Mouse (Mus musculus): ENCODE measurements around the gene Hist1h1a.
A peak's percentile ranks its signal among the peaks of the same experiment; 100 is the strongest.

The Hist1h1a gene

DNA sequence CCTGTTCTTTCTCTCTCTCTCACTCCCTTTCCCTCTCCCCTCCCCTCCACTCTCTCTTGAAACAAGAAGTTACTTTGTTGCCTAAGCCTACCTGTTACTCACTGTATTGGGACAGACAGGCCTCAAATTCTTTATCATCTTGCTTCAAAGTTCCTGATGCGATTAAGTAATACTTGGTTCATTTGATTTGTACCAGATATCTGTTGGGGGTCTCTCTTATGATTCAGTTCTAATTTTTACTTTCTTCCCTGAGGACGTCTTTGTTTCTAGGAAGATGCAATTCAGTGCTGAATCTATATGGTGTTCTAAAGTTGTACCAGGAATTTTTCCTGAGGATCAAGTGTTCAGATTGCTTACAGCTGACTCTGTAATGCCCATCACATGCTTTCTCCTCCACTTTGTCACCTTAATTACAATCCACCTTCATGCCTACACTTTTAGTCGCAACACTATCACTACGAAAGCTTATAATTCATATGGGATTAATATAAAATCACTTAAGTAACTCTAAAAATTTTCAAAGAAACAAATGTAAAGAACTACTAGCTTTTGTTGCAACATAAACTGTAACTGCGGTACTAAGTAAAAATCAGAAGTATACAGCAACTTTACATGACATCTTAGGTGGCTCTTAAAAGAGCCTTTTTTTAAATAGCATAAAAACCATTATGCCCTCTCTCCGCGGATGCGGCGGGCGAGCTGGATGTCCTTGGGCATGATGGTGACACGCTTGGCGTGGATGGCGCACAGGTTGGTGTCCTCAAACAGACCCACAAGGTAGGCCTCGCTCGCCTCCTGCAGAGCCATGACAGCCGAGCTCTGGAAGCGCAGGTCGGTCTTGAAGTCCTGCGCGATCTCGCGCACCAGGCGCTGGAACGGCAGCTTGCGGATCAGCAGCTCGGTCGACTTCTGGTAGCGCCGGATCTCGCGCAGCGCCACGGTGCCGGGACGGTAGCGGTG, 18.8 kb upstream of the Hist1h1a start:
- DNase-seq: no peak

DNA sequence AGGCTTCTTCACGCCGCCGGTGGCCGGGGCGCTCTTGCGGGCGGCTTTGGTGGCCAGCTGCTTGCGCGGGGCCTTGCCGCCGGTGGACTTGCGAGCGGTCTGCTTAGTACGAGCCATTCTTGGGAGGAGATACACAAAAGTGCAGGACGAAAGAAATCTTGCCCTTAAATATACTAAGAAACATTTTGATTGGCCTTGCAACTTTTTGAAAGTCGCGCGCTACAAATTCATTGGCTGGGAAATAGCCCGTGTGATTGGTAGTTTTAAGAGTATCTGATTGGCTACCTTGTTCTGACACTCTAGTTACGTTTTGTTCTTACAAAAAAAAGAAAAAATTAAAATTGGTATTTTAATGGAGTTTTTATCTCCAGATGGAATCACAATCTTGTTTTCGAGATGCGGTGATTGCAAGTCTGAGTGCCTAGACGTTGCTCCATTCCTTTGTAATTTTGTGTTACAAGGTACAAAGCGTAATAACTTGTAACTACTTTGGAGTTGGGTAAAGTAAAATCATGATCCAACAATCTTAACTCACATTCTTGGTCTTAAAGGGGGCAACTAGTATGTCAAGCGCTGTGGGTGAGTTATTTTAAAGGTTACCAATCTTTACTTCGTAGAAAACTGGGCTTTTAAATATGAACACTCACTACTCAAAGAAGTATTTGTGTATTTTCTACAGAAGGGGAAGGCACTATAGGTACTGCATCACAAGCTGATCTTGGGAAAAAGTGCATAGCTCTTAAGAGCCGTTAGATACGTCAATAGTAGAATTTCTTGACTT, 17.9 kb upstream of the Hist1h1a start, which contains the start of gene Hist1h3c:
Gene Hist1h3c, minus strand, starts transcription at position 222 of the 781 bp plus-strand sequence.
- peak; percentile 89 to 94 for DNase-seq

DNA sequence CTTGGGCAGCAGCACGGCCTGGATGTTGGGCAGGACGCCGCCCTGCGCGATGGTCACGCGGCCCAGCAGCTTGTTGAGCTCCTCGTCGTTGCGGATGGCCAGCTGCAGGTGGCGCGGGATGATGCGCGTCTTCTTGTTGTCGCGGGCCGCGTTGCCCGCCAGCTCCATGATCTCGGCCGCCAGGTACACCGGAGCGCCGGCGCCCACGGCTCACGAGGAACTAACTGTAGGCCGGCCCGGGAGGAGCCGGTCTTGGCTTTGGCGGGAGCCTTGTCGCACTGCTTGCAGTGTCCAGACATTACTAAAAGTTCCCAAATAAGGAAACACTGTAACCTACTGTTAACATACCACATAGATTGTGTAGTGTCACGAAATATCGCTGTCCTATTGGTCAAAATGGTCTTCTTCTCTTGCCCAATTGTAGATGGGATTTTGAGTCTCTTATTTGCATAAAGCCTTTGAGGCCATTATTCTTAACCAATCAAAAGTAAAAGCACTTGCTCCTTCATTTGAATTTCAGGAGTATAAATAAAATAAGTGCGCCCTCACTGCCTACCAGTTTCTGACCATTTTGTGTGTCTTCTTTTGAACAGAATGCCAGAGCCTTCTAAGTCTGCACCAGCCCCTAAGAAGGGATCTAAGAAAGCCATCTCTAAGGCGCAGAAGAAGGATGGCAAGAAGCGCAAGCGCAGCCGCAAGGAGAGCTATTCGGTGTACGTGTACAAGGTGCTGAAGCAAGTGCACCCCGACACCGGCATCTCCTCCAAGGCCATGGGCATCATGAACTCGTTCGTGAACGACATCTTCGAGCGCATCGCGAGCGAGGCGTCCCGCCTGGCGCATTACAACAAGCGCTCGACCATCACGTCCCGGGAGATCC, 17.0 kb upstream of the Hist1h1a start, which contains the start of gene Hist1h2bb:
Gene Hist1h2bb, plus strand, starts transcription at position 534 of the 880 bp plus-strand sequence.
- peak; percentile 42 to 72 for DNase-seq

DNA sequence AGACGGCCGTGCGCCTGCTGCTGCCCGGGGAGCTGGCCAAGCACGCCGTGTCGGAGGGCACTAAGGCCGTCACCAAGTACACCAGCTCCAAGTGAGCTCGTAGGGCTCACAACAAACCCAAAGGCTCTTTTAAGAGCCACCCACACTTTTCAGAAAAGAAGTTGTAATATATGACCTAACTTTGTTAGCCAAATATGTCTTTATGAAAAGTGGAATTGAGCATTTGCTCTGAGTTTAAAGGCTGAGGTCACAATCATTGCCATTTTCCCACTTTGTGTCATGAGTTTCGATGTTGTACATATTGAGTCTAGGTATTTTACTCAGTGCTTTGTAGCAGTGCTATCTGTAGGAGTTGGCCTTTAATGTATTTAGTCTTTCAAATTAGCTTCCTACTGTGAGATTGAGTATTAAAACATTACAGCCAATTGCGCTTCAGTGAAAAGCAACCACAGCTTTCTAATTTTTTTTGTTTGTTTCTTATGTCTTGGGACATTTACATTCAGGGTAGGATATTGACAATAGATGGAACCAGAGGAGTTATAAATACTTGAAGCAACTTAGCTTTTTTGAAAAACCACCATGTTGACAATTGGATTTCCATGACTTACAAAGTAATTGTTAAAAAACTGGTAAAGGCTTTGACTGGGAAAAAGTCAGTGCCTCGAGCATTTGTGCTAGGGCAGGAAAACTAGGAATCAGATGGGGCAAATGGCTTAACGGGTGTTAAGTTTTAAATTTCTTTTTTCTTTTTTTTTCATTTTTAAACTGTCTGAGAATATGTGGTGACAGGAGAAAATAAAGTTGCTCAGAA, 16.2 kb upstream of the Hist1h1a start:
- DNase-seq: no peak

DNA sequence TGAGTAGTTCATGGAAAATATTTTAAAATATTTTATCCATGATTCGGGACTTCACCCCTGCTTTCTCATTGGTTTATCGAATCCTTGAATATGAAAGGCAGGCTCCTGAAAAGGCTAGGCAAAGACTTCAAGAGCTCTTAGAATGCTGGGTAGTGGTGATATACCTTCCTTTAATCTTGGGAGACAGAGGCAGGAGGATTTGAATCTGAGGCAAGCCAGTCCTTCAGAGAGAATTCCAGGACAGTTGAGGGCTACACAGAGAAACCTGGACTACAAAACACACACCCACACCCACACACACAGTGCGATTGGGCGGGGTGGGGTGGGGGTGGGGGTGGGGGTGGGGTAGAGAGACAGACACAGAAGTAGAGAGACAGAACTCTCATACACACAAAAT, 15.6 kb upstream of the Hist1h1a start:
- no peak for DNase-seq

DNA sequence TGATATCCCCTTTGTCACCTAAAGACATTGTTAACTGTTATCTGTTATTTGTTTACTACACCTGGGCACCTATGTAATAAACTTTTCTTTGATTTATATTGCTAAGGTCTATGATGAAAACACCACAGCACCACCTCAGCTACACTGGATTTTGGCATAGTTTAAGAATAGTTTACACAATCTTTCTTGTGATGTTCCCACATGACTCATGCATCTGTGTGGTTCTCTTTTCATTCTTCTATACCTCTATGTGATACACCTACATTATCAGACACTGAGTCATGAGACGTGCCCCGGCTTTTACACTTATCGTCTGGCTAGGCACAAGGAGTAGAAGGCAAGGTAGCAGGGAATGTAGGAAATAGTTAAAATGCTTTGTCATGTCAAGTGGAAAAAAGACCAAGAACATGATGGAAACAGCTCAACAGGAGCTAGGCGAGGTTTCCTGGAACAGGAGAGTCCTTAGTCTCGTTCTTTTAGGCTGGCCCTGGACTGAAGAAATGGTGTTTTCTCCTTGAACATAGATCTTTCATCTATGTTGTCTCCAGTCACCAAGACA, 13.8 kb upstream of the Hist1h1a start:
- no peak for DNase-seq

DNA sequence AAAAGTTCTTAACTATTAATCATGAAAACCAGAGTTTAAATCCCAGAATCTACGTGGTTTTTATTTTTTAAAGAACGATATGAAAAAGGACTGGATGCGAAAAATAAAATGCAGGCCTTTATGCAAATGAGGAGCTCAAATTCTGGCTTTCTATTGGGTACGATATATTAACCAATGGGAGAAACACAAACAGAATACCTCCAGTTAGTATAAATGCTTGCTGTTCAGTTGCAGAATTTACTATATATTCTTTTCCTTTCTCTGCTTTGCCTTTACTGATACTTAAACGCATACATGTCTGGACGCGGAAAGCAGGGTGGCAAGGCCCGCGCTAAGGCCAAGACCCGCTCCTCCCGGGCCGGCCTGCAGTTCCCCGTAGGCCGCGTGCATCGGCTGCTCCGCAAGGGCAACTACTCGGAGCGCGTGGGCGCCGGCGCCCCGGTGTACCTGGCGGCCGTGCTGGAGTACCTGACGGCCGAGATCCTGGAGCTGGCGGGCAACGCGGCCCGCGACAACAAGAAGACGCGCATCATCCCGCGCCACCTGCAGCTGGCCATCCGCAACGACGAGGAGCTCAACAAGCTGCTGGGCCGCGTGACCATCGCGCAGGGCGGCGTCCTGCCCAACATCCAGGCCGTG, 12.5 kb upstream of the Hist1h1a start, which contains the start of gene Hist1h2ab:
Gene Hist1h2ab, plus strand, starts transcription at position 288 of the 639 bp plus-strand sequence.
- DNase-seq: peak in 1 of 2 experiments; percentile 52

DNA sequence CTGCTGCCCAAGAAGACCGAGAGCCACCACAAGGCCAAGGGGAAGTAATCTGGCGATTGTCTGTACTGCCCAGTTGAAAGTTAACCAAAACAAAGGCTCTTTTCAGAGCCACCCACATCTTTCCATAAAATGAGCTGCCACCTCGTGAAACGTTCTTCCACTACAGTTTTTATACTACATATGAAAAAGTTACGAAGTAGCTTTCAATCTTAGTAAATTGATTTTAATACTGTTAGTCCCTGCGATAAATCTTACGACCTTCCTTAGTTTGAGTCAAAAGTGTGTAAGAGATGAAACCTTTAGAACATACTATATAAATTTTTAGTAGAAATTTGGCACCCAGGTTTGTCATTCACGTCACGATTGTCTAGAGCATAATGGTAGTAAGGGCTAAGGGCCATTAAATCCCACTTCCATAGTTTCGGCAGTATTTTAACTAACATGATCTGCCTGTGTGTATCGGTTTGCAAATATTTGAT, 11.9 kb upstream of the Hist1h1a start:
- DNase-seq: no peak

DNA sequence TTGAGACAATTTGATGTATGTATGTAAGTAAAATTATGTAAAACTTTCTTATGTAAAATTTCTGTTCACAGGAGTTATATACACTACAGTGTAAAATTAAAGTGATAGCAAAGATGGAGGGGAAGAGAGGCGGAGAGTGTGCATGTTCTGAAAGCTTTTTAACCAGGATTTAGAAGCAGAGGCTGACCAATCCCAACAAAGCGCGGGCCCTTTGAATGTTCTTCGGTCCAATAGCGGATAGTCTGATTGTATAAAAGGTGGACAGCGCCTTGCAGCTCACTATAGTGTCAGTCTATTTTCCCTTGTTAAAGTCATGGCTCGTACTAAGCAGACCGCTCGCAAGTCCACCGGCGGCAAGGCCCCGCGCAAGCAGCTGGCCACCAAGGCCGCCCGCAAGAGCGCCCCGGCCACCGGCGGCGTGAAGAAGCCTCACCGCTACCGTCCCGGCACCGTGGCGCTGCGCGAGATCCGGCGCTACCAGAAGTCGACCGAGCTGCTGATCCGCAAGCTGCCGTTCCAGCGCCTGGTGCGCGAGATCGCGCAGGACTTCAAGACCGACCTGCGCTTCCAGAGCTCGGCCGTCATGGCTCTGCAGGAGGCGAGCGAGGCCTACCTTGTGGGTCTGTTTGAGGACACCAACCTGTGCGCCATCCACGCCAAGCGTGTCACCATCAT, 11.3 kb upstream of the Hist1h1a start, which contains the start of gene Hist1h3b:
Gene Hist1h3b, plus strand, starts transcription at position 201 of the 675 bp plus-strand sequence.
- peak; percentile 90 to 94 for DNase-seq

DNA sequence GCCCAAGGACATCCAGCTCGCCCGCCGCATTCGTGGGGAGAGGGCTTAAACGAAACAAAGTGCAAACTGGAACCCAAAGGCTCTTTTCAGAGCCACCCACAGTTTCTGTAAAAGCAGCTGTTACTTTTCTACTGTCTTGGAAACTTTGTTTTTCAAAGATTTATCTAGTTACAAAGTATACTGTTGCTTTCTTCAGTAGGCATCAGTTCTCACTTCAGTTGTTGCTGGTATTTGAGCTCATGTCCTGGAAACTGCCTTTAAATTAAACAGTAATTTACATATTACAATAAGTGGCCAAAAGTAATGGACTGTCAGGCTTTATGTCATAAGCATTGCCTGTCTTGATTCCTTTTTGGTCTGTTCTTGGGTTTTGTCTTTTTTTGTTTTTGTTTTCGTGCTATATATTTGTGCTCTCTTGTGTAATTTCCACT, 10.7 kb upstream of the Hist1h1a start:
- DNase-seq: no peak

DNA sequence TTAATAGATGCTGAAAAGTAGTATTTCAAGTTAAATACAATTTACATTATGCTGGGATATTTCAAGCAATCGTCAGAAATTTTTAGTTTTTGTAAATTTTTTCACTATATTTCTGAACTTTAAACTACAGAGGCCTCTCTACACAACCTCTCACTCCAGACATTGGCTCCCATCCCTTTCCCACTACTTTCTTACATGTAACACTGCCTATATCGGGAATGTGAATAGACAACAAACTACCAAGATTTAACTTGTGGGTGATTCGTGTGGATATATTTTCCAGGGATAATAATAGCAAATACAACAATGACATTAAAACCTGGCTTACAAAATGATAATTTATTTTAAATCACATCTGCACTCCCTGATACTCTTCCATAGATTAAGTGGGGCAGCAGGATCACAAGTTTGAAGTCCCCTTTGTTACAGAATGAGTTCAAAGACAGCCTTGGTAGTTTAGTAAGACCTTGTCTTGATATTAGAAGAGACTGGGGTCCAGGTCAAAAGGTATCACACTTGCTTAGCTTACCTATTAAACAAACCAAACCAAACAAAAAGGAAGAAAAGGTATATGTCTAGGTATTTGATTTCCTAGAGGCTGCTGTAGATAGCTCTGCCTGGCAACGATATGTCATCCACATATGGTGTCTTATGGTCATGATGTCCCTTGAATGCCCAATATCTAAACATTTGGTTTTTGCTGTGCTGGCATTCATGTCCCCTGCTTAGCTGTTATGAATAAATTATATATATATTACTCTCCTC, 10.0 kb upstream of the Hist1h1a start:
- DNase-seq: no peak

DNA sequence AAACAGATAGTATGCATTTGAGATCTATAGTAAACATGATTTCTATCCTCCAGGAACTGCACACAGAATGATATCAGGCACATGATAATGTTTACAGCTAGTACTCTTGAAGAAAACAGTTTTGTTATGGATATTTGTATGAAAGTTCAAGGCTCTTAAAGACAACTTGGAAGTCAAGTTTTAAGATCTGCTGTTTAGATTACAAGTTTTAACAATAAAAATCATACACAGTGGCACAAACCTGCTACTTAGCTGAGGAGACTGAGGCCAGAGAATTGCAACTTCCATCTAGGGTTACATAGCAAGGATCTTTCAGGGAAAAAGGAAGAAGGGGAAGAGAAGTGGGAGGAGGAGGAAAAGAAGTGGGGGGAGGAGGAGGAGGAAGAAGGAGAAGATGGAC, 8.5 kb upstream of the Hist1h1a start:
- DNase-seq: no peak

DNA sequence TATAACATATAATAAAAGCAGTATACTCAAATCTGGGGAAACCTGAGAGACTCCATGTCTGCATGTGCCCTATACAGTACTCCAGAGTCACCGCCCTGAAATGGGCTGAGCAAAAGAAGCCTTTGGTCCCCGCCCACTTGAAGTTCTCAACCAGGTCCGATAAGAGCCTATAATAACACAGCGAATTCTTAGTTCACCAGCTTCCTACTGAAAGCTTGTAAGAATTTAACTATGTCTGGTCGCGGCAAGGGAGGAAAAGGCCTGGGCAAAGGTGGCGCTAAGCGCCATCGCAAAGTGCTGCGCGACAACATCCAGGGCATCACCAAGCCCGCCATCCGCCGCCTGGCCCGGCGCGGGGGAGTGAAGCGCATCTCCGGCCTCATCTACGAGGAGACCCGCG, 6.7 kb upstream of the Hist1h1a start, which contains the start of gene Hist1h4b:
Gene Hist1h4b, plus strand, starts transcription at position 224 of the 400 bp plus-strand sequence.
- DNase-seq: peak; percentile 91 to 94

DNA sequence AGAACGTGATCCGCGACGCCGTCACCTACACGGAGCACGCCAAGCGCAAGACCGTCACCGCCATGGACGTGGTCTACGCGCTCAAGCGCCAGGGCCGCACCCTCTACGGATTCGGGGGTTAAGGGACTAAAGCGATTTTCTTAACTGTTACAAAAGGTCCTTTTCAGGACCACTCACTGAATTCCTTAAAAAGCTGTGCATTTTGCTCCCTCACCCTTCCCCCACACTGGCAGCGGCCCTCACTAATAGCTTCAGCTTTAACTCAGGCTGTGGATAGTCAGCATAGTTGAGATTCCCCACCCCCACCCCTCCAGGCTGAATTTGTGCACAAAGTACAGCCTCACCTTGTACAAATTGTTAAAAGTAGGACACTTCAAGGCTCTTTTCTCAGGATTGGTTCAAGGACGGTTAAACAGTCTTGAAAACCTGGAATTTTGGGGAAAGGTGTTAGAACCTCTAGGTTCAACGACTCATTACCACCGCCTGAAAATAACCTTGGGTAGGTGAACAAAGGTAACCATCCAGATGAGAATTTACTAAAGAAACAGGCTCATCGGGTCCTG, 6.2 kb upstream of the Hist1h1a start:
- no peak for DNase-seq

DNA sequence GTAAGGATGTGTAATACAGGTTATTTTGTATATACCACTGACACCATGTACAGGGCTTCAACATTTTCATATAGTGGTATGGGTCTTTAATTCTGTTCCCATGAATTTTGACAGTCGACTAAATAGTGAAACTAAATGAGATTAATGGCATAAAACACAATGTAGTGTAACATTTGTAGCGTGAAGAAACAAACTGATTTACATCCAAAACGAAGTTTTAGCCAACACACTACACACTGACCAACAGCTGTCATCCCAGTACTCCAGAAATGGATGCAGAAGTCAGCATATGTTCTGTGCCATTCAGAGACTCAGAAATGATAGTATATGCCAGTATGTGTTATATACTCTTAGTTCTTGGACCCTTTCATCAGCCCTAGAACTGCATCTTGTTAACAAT, 5.5 kb upstream of the Hist1h1a start:
- no peak for DNase-seq

DNA sequence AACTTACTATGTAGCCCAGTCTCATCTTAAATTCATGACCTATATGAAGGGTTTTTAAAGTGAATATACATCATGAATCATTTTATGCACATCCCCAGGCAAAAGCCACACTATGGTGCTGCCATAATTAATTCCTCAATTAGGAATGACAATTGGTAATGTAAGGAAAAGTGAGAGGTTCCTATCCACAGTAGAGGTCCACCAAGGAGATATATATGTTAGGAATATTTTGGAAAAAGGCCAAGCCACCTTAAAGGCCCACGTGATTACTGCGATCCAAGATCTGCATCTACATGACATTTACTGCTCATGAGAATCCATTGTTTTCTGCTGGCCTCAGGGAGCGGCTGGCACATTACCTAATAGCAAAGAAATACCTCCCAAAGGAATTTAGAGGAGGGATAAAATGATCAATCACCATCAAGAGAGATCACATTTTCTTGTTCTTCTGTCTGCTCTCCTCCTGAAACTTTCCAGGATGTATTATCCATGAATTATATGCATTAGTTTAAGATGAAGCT, 4.2 kb upstream of the Hist1h1a start:
- no peak for DNase-seq

DNA sequence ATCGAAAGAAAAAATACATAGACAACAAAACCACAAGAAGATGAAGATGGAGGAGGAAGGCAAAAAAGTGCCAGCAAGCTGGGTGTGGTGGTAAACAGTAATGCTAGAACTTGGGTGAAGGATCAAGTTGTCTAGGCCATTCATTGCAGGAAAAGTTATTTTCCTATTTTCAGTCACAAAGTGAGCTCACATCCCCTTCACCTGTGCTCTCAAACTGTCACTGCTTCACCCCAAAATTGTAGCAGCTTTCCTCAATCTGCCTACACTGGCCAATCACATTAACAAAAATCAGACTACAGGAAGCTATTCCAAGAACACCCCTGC, 3.6 kb upstream of the Hist1h1a start:
- no peak for DNase-seq

DNA sequence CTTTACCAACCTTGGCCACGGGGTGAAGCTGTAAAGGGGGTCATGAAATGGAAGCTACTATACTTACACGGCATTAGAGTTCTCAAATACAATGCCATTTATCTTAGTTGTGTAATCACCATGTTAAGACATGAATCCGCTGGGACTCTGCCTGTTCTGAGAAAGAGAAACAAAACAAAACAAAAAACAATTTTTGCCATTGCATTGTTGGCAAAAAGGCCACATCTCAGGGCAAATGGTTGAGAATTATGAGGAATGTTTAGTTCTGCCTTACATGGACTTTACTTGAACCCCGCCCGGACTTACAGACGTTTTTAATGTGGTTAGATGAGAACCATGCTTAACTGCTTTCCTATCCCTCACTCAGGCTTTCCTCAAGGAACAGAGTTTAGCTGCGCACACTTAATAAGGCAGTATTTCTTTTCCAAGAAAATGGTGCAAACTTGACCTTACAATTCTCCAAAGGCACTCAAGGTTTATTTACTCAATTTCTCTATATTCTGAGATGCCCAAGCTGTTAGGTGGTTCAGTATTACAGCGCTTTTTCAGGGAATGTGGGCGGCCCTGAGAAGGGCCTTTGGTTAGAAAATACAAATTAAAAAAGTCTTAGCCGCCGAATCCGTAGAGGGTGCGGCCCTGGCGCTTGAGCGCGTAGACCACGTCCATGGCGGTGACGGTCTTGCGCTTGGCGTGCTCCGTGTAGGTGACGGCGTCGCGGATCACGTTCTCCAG, 3.1 kb upstream of the Hist1h1a start:
- no peak for DNase-seq
